Mouse (Mus musculus) bone marrow macrophage, adult 2 months (primary cell): ENCODE results near the gene Dclre1c. TPM values are rescaled to one million over a fixed set of nuclear protein-coding genes. Genes with fewer than 3 reads are reported as not detected.

Experiments used
- H3K27ac ChIP-seq: 2 replicates; pipeline ENCODE4 v1.5.1; 2012; ENCODE audit warnings: low read depth, low read length; ENCODE audit not compliant: insufficient read depth
- H3K4me1 ChIP-seq: 2 replicates; pipeline ENCODE4 v1.6.1; 2012; ENCODE audit warnings: low read length; ENCODE audit not compliant: control insufficient read depth, insufficient read depth
- H3K4me3 ChIP-seq: 2 replicates; pipeline ENCODE4 v1.5.1; 2012; ENCODE audit warnings: mild to moderate bottlenecking, low read length, moderate library complexity; ENCODE audit not compliant: insufficient read depth
- CTCF ChIP-seq: IDR thresholded peaks from 2 replicates; pipeline ENCODE4 v1.5.1; 2012; ENCODE audit warnings: low read depth, mild to moderate bottlenecking, low read length, moderate library complexity
- POLR2A ChIP-seq: IDR thresholded peaks from 2 replicates; pipeline ENCODE4 v1.6.1; 2012; ENCODE audit warnings: mild to moderate bottlenecking, low read depth, low read length, borderline replicate concordance
- polyA plus RNA-seq: library from polyadenylated mRNA; stranded (reverse); fragments of >200 nt; gene quantifications from 2 replicates; pipeline ENCODE4 v1.2.4, GENCODE M21; 2012; ENCODE audit not compliant: missing spikeins, insufficient read depth, insufficient read length

Gene Dclre1c
- polyA plus RNA-seq, 1 experiment, result 136 TPM

GRCm38 (mm10) chr2:3474861-3475283, 50.9 kb downstream of the Dclre1c start, which contains the start of gene Suv39h2:
Suv39h2 (minus strand) TSS chr2:3475031.
- no peak for TF ChIP-seq CTCF
- TF ChIP-seq POLR2A, result no peak
- Histone ChIP-seq H3K4me3 (peak within 1 kb of the TSS; percentile 82), H3K27ac (peak within 1 kb of the TSS; percentile 25), H3K4me1 (peaks cover 22% of the 10 kb centered on the region)

GRCm38 (mm10) chr2:3475746-3476251, 51.9 kb downstream of the Dclre1c start:
- TF ChIP-seq POLR2A (no peak), CTCF (no peak)
- H3K27ac ChIP-seq, result no peak overlapping the region
- peak overlapping the region; percentile 72; the same call in 1 of the 2 replicates for H3K4me3 ChIP-seq
- peaks cover 19% of the 10 kb centered on the region for H3K4me1 ChIP-seq

- Histone ChIP-seq H3K4me1 (peaks cover 7% of the 10 kb centered on the region), H3K4me3 (no peak overlapping the region), H3K27ac (no peak overlapping the region)
- no peak for TF ChIP-seq CTCF
- no peak for TF ChIP-seq POLR2A
These were observed 56.3 kb downstream of the Dclre1c start for GRCm38 (mm10) chr2:3480239-3480638.

- TF ChIP-seq CTCF, result no peak
- no peak for TF ChIP-seq POLR2A
- no peak overlapping the region for H3K4me3 ChIP-seq
- H3K4me1 ChIP-seq, result no peaks in the 10 kb centered on the region
- no peak overlapping the region for H3K27ac ChIP-seq
These were observed 65.9 kb downstream of the Dclre1c start for GRCm38 (mm10) chr2:3489816-3490215.

GRCm38 (mm10) chr2:3493833-3494409, 70.0 kb downstream of the Dclre1c start:
- Histone ChIP-seq H3K4me3 (no peak overlapping the region), H3K27ac (no peak overlapping the region), H3K4me1 (peaks cover 1% of the 10 kb centered on the region)
- TF ChIP-seq POLR2A (no peak), CTCF (no peak)

- TF ChIP-seq POLR2A (no peak), CTCF (no peak)
These were observed 75.6 kb downstream of the Dclre1c start for GRCm38 (mm10) chr2:3499543-3499942.

GRCm38 (mm10) chr2:3500886-3501285, 77.0 kb downstream of the Dclre1c start:
- H3K4me3 ChIP-seq, result no peak overlapping the region
- H3K4me1 ChIP-seq, result peaks cover 22% of the 10 kb centered on the region
- H3K27ac ChIP-seq, result no peak overlapping the region
- no peak for TF ChIP-seq POLR2A
- no peak for TF ChIP-seq CTCF

More at GRCm38 (mm10) chr2:3499543-3499942, 75.6 kb downstream of the Dclre1c start:
- Histone ChIP-seq H3K27ac (peak overlapping the region; percentile 63), H3K4me3 (no peak overlapping the region), H3K4me1 (peaks cover 22% of the 10 kb centered on the region)

- Histone ChIP-seq H3K27ac (peak overlapping the region; percentile 22; the same call in 1 of the 2 replicates), H3K4me3 (peak overlapping the region; percentile 80)
- TF ChIP-seq POLR2A, result no peak
These were observed 88.1 kb downstream of the Dclre1c start for GRCm38 (mm10) chr2:3512076-3512475.

GRCm38 (mm10) chr2:3512552-3513454, 88.9 kb downstream of the Dclre1c start, which contains the start of the genes Gm45902, Hspa14 and Cdnf:
Gm45902 (minus strand) TSS chr2:3512790.
Hspa14 (minus strand) TSS chr2:3512814.
Cdnf (plus strand) TSS chr2:3513030.
- peak within 1 kb of the TSS; percentile 57 for H3K27ac ChIP-seq
- H3K4me3 ChIP-seq, result peak within 1 kb of the TSS; percentile 86
- no peak for TF ChIP-seq CTCF
- peak; percentile 70; the same call in 1 of the 2 replicates for TF ChIP-seq POLR2A
- H3K4me1 ChIP-seq, result peaks cover 8% of the 10 kb centered on the region

More at GRCm38 (mm10) chr2:3512076-3512475, 88.1 kb downstream of the Dclre1c start:
- peaks cover 8% of the 10 kb centered on the region for H3K4me1 ChIP-seq

Other genes starting within 250 kb of the Dclre1c start
- 18.3 and 20.6 TPM in 2 replicates for gene Nmt2, start 139.9 kb upstream of the Dclre1c start, polyA plus RNA-seq
- gene Rpp38, start 91.5 kb upstream of the Dclre1c start, polyA plus RNA-seq, result 4.7 and 5.5 TPM in 2 replicates
- gene Acbd7, start 88.0 kb upstream of the Dclre1c start, polyA plus RNA-seq, result not detected in 2 replicates
- gene Olah, start 26.9 kb upstream of the Dclre1c start, polyA plus RNA-seq, result not detected in 2 replicates
- 2.4 TPM in 1 of 2 replicates, not detected in the other for gene Meig1, start 1.5 kb upstream of the Dclre1c start, polyA plus RNA-seq
- 1.1 and 1.5 TPM in 2 replicates for gene Suv39h2, start 50.9 kb downstream of the Dclre1c start, polyA plus RNA-seq
- gene Gm45902, start 88.7 kb downstream of the Dclre1c start, polyA plus RNA-seq, result 2.5 and 2.7 TPM in 2 replicates
- gene Hspa14, start 88.7 kb downstream of the Dclre1c start, polyA plus RNA-seq, result 43.0 and 44.3 TPM in 2 replicates
- 0.97 and 1.1 TPM in 2 replicates for gene Cdnf, start 88.9 kb downstream of the Dclre1c start, polyA plus RNA-seq
- gene Fam107b, start 146.4 kb downstream of the Dclre1c start, polyA plus RNA-seq, result 38.3 and 39.0 TPM in 2 replicates